ENCODE assay signal across 13 mouse cellular contexts in genomic region chr11:76510977-76511376, GRCm38 (mm10).
DNase-seq lines count a peak whose midpoint lies in the region; ATAC-seq lines count a peak whose summit lies in the region.
"Had no signal": no experiment of that assay in that cellular context is flagged by ENCODE, and none has a peak within 500 bp of the region (broad histone marks: within the 10 kb centered on the region; RNA-seq: fewer than 3 reads in every experiment).

No protein-coding gene starts in this region.

- H3K36me3 ChIP-seq in neural tube, embryonic 13.5 days: no peaks in the 10 kb centered on the region
- no peaks in the 10 kb centered on the region for H3K36me3 ChIP-seq in neural tube, embryonic 15.5 days
- H3K36me3 ChIP-seq: heart, embryonic 15.5 days; liver, embryonic 15.5 days; midbrain, embryonic 12.5 days had no signal

- H3K4me3 ChIP-seq in neural tube, embryonic 13.5 days: no peak overlapping the region
- no peak overlapping the region for H3K4me3 ChIP-seq in neural tube, embryonic 15.5 days (replicated peaks)
- H3K4me3 ChIP-seq: erythroblast, embryonic 14.5 days; heart, embryonic 15.5 days; liver, embryonic 15.5 days; midbrain, embryonic 12.5 days had no signal

- H3K27ac ChIP-seq in neural tube, embryonic 13.5 days (replicated peaks): 0 out of 2 replicates have a peak overlapping the region, but pooled peaks have one; percentile 85
- H3K27ac ChIP-seq in neural tube, embryonic 15.5 days (replicated peaks): no peak overlapping the region
- H3K27ac ChIP-seq: heart, embryonic 15.5 days; liver, embryonic 15.5 days; midbrain, embryonic 12.5 days had no signal

- H3K9ac ChIP-seq in neural tube, embryonic 13.5 days: no peak overlapping the region
- no peak overlapping the region for H3K9ac ChIP-seq in neural tube, embryonic 15.5 days (replicated peaks)
- H3K9ac ChIP-seq: heart, embryonic 15.5 days; liver, embryonic 15.5 days; midbrain, embryonic 12.5 days had no signal

- 64% methylated on average over 4 of the region's 4 CpGs for WGBS in neural tube, embryonic 13.5 days
- WGBS in neural tube, embryonic 15.5 days: 69% methylated on average over 4 of the region's 4 CpGs

- H3K4me1 ChIP-seq in neural tube, embryonic 13.5 days (replicated peaks): peaks cover 63% of the 10 kb centered on the region
- peaks cover 38% of the 10 kb centered on the region for H3K4me1 ChIP-seq in neural tube, embryonic 15.5 days
- H3K4me1 ChIP-seq: liver, embryonic 15.5 days had no signal

- no peaks in the 10 kb centered on the region for H3K9me3 ChIP-seq in neural tube, embryonic 13.5 days
- H3K9me3 ChIP-seq in neural tube, embryonic 15.5 days (replicated peaks): no peaks in the 10 kb centered on the region
- H3K9me3 ChIP-seq: heart, embryonic 15.5 days; liver, embryonic 15.5 days; midbrain, embryonic 12.5 days had no signal

- DNase-seq in embryo, embryonic 10 days (ENCODE audit: low spot score): peak; percentile 46
- DNase-seq in embryo, embryonic 11 days: no peak
- DNase-seq in kidney, postnatal 10 days: peak; percentile 33
- no peak for DNase-seq in kidney, adult 8-10 months
- DNase-seq in retina, postnatal 1 day: peak; percentile 60
- DNase-seq in urinary bladder, postnatal 14 days (ENCODE audit: low spot score): no peak
- DNase-seq: right cerebral cortex, postnatal 4 days had no signal

- ATAC-seq in neural tube, embryonic 13.5 days (ENCODE audit: low read depth): no peak
- no peak for ATAC-seq in neural tube, embryonic 15.5 days (ENCODE audit: low FRiP score)

- no peaks in the 10 kb centered on the region for H3K27me3 ChIP-seq in neural tube, embryonic 13.5 days
- no peaks in the 10 kb centered on the region for H3K27me3 ChIP-seq in neural tube, embryonic 15.5 days (replicated peaks)
- H3K27me3 ChIP-seq: heart, embryonic 15.5 days; liver, embryonic 15.5 days; midbrain, embryonic 12.5 days had no signal

- no peak overlapping the region for H3K4me2 ChIP-seq in neural tube, embryonic 13.5 days
- H3K4me2 ChIP-seq in neural tube, embryonic 15.5 days: no peak overlapping the region
- H3K4me2 ChIP-seq: heart, embryonic 15.5 days; liver, embryonic 15.5 days; midbrain, embryonic 12.5 days had no signal

Comparison
In these comparisons a context has a peak if more than half of its experiments do, and no peak if none do; other contexts are left out.
1. DNase-seq: peak in embryo, embryonic 10 days (single experiment), kidney, postnatal 10 days (single experiment) and retina, postnatal 1 day (single experiment); none in embryo, embryonic 11 days (single experiment), kidney, adult 8-10 months (0 of 2) and urinary bladder, postnatal 14 days (single experiment).